Mouse (Mus musculus) spleen, adult 2 months (tissue): ENCODE measurements around the gene Paf1.

Experiments
- CTCF ChIP-seq: fragments of 200-500 bp; IDR thresholded peaks from 2 replicates; pipeline ENCODE4 v1.5.1; 2011; ENCODE audit warnings: mild to moderate bottlenecking, inconsistent platforms; ENCODE audit not compliant: insufficient read depth, insufficient read length, insufficient replicate concordance; ENCODE audit errors: extremely low read depth
- POLR2A ChIP-seq: fragments of 200-500 bp; IDR thresholded peaks from 2 replicates; pipeline ENCODE4 v1.6.1; 2011; ENCODE audit warnings: low read depth, low read length, inconsistent platforms

- TF ChIP-seq POLR2A (no peak), CTCF (peak; percentile 93)
These were observed 53.7 kb downstream of the Paf1 start for GRCm38 (mm10) chr7:28446446-28446845.
